Mouse (Mus musculus) spleen, adult 2 months (tissue): ENCODE measurements around the gene Mboat2.

Experiments used
- CTCF ChIP-seq: fragments of 200-500 bp; IDR thresholded peaks from 2 replicates; pipeline ENCODE4 v1.5.1; 2011; ENCODE audit warnings: mild to moderate bottlenecking, inconsistent platforms; ENCODE audit not compliant: insufficient read depth, insufficient read length, insufficient replicate concordance; ENCODE audit errors: extremely low read depth
- POLR2A ChIP-seq: fragments of 200-500 bp; IDR thresholded peaks from 2 replicates; pipeline ENCODE4 v1.6.1; 2011; ENCODE audit warnings: low read depth, low read length, inconsistent platforms

DNA sequence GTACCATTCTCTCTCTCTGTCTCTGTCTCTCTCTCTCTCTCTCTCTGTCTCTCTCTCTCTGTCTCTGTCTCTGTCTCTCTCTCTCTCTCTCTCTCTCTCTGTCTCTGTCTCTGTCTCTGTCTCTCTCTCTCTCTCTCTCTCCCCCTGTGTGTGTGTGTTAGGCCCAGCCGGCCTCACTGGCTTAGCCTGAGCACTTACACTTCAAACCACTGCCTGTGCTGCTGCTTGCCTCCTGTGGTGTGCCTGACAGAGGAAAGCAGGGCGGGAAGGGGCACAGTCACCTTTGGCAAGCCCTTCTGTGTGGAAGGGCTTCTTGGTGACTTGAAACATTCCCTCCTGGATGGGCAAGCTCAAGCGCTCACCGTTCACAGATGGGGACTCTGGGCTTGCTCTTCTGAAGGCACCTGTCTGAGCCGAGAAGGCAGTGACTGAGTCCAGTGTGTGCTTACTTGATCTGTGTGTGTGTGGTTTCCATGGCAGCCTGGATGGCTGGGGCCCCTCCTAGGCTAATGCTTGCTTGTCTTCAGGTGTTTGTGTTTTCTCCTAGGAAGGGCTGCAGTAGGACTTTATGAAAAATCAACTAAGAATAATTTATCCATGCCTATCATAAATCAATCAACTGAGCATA lies 48.2 kb downstream of the Mboat2 start:
- TF ChIP-seq POLR2A, result no peak
- TF ChIP-seq CTCF, result no peak
